Mouse (Mus musculus) midbrain, embryonic 10.5 days (tissue): ENCODE data around the gene Unk. TPM values are rescaled to one million over a fixed set of nuclear protein-coding genes. Genes with fewer than 3 reads are reported as not detected.

ENCODE experiments used
- DNase-seq: peaks from one replicate; pipeline ENCODE4 v3.0.0-alpha.2; 2017; ENCODE audit warnings: low spot score
- H3K27ac ChIP-seq: fragments of 300-500 bp; sonication (generic); replicated peaks from 2 replicates; pipeline ENCODE4 v1.5.1; 2016; ENCODE audit warnings: mild to moderate bottlenecking
- H3K27me3 ChIP-seq: fragments of 300-500 bp; sonication (generic); 2 replicates; pipeline ENCODE4 v1.6.1; 2016; ENCODE audit warnings: low read depth, mild to moderate bottlenecking; ENCODE audit not compliant: poor library complexity, severe bottlenecking
- H3K36me3 ChIP-seq: fragments of 300-500 bp; sonication (generic); 2 replicates; pipeline ENCODE4 v1.6.1; 2016; ENCODE audit warnings: mild to moderate bottlenecking, moderate library complexity
- H3K4me1 ChIP-seq: fragments of 300-500 bp; sonication (generic); 2 replicates; pipeline ENCODE4 v1.6.1; 2016
- H3K4me3 ChIP-seq: fragments of 300-500 bp; sonication (generic); 2 replicates; pipeline ENCODE4 v1.5.1; 2016; ENCODE audit warnings: mild to moderate bottlenecking, moderate library complexity
- H3K9me3 ChIP-seq: fragments of 300-500 bp; sonication (generic); replicated peaks from 2 replicates; pipeline ENCODE4 v1.6.1; 2016; ENCODE audit warnings: mild to moderate bottlenecking
- WGBS: fragments of 180-500 bp; shearing (Covaris S2); methylation state at CpG from one replicate; pipeline ENCODE4 v1.1.7; 2016; 5-methylcytosine and 5-hydroxymethylcytosine counted together
- polyA plus RNA-seq: library from polyadenylated mRNA; unstranded; fragments of >200 nt; fragmentation: Nextera tagmentation; extraction: Ambion mirVana; gene quantifications from 2 replicates; pipeline ENCODE4 v1.2.1, GENCODE M21; 2016

The Unk gene
- polyA plus RNA-seq, 1 experiment from 2014 or later: 46.4 TPM

GRCm38 (mm10) chr11:116027756-116028155, 2.4 kb upstream of the Unk start, which contains the start of gene H3f3b:
H3f3b (minus strand) TSS chr11:116027962.
- Histone ChIP-seq H3K36me3 (peaks cover 17% of the 10 kb centered on the region), H3K4me1 (peaks cover 25% of the 10 kb centered on the region), H3K27me3 (no peaks in the 10 kb centered on the region), H3K27ac (no peak within 1 kb of the TSS), H3K9me3 (no peaks in the 10 kb centered on the region), H3K4me3 (no peak within 1 kb of the TSS)
- no peak for DNase-seq
- WGBS: 85% methylated on average over 4 of the region's 4 CpGs

GRCm38 (mm10) chr11:116028177-116028865, 1.8 kb upstream of the Unk start:
- Histone ChIP-seq H3K4me3 (no peak overlapping the region), H3K36me3 (peaks cover 21% of the 10 kb centered on the region), H3K4me1 (peaks cover 28% of the 10 kb centered on the region), H3K27me3 (no peaks in the 10 kb centered on the region), H3K27ac (no peak overlapping the region), H3K9me3 (no peaks in the 10 kb centered on the region)
- WGBS: 86% methylated on average over 9 of the region's 9 CpGs
- no peak for DNase-seq

GRCm38 (mm10) chr11:116029086-116029865, 846 bp upstream of the Unk start:
- Histone ChIP-seq H3K9me3 (no peaks in the 10 kb centered on the region), H3K27me3 (no peaks in the 10 kb centered on the region), H3K36me3 (peaks cover 27% of the 10 kb centered on the region), H3K4me3 (peak overlapping the region; percentile 81), H3K27ac (peak overlapping the region; percentile 99), H3K4me1 (peaks cover 28% of the 10 kb centered on the region)
- no peak for DNase-seq
- 86% methylated on average over 6 of the region's 6 CpGs for WGBS

GRCm38 (mm10) chr11:116030898-116031845, 1.1 kb downstream of the Unk start:
- Histone ChIP-seq H3K36me3 (peaks cover 40% of the 10 kb centered on the region), H3K27ac (peak overlapping the region; percentile 99), H3K4me1 (peaks cover 25% of the 10 kb centered on the region), H3K9me3 (no peaks in the 10 kb centered on the region), H3K27me3 (no peaks in the 10 kb centered on the region), H3K4me3 (peak overlapping the region; percentile 81)
- 34% methylated on average over 14 of the region's 14 CpGs for WGBS
- peak; percentile 36 for DNase-seq

- Histone ChIP-seq H3K27ac (no peak overlapping the region), H3K9me3 (no peaks in the 10 kb centered on the region), H3K4me3 (no peak overlapping the region), H3K4me1 (peaks cover 23% of the 10 kb centered on the region), H3K27me3 (no peaks in the 10 kb centered on the region), H3K36me3 (peaks cover 65% of the 10 kb centered on the region)
- whole genome bisulfite sequencing: 93% methylated on average over 6 of the region's 6 CpGs
- no peak for DNase-seq
Measured at GRCm38 (mm10) chr11:116034584-116034983, 4.5 kb downstream of the Unk start.

- Histone ChIP-seq H3K27ac (no peak overlapping the region), H3K4me3 (no peak overlapping the region), H3K27me3 (no peaks in the 10 kb centered on the region), H3K9me3 (no peaks in the 10 kb centered on the region; the same call in 1 of the 2 replicates), H3K36me3 (peaks cover 82% of the 10 kb centered on the region), H3K4me1 (peaks cover 10% of the 10 kb centered on the region)
- DNase-seq: no peak
- WGBS: 95% methylated on average over 3 of the region's 3 CpGs
Measured at GRCm38 (mm10) chr11:116036671-116037070, 6.5 kb downstream of the Unk start.

GRCm38 (mm10) chr11:116037826-116038225, 7.7 kb downstream of the Unk start:
- DNase-seq: no peak
- WGBS: 96% methylated on average over 9 of the region's 9 CpGs

GRCm38 (mm10) chr11:116040593-116040992, 10.5 kb downstream of the Unk start:
- no peak overlapping the region for H3K4me3 ChIP-seq
- WGBS: 95% methylated on average over 6 of the region's 6 CpGs
- no peaks in the 10 kb centered on the region for H3K4me1 ChIP-seq
- H3K36me3 ChIP-seq: peaks cover 84% of the 10 kb centered on the region
- no peaks in the 10 kb centered on the region for H3K27me3 ChIP-seq
- no peak overlapping the region for H3K27ac ChIP-seq
- H3K9me3 ChIP-seq: no peaks in the 10 kb centered on the region; the same call in 1 of the 2 replicates
- DNase-seq: no peak

More at GRCm38 (mm10) chr11:116037826-116038225, 7.7 kb downstream of the Unk start:
- no peak overlapping the region for H3K4me3 ChIP-seq
- H3K9me3 ChIP-seq: no peaks in the 10 kb centered on the region; the same call in 1 of the 2 replicates
- peaks cover 3% of the 10 kb centered on the region; the same call in 1 of the 2 replicates for H3K4me1 ChIP-seq
- H3K36me3 ChIP-seq: peaks cover 82% of the 10 kb centered on the region
- no peak overlapping the region for H3K27ac ChIP-seq
- H3K27me3 ChIP-seq: no peaks in the 10 kb centered on the region

GRCm38 (mm10) chr11:116041833-116042232, 11.7 kb downstream of the Unk start:
- no peak overlapping the region for H3K4me3 ChIP-seq
- no peak overlapping the region for H3K27ac ChIP-seq
- no peaks in the 10 kb centered on the region for H3K4me1 ChIP-seq
- 97% methylated on average over 2 of the region's 2 CpGs for WGBS
- peaks cover 88% of the 10 kb centered on the region for H3K36me3 ChIP-seq
- H3K27me3 ChIP-seq: no peaks in the 10 kb centered on the region
- no peak for DNase-seq
- H3K9me3 ChIP-seq: no peaks in the 10 kb centered on the region; the same call in 1 of the 2 replicates

- no peak for DNase-seq
- WGBS: 94% methylated on average over 5 of the region's 5 CpGs
- H3K4me3 ChIP-seq: no peak overlapping the region
- H3K9me3 ChIP-seq: no peaks in the 10 kb centered on the region; the same call in 1 of the 2 replicates
- no peaks in the 10 kb centered on the region for H3K27me3 ChIP-seq
- H3K36me3 ChIP-seq: peaks cover 95% of the 10 kb centered on the region
- H3K27ac ChIP-seq: no peak overlapping the region
- H3K4me1 ChIP-seq: no peaks in the 10 kb centered on the region
Measured at GRCm38 (mm10) chr11:116042372-116043138, 12.4 kb downstream of the Unk start.

GRCm38 (mm10) chr11:116043286-116043685, 13.2 kb downstream of the Unk start:
- peaks cover 97% of the 10 kb centered on the region for H3K36me3 ChIP-seq
- H3K4me1 ChIP-seq: no peaks in the 10 kb centered on the region
- DNase-seq: no peak
- no peaks in the 10 kb centered on the region for H3K27me3 ChIP-seq
- WGBS: 95% methylated on average over 1 of the region's 1 CpGs
- H3K4me3 ChIP-seq: no peak overlapping the region
- no peak overlapping the region for H3K27ac ChIP-seq
- no peaks in the 10 kb centered on the region; the same call in 1 of the 2 replicates for H3K9me3 ChIP-seq
